Mouse (Mus musculus) layer of hippocampus, adult 8-10 months (tissue): Measurements from ENCODE around the gene Ass1. TPM values are rescaled to one million over a fixed set of nuclear protein-coding genes. Genes with fewer than 3 reads are reported as not detected.
A peak's percentile ranks its signal among the peaks of the same experiment; 100 is the strongest.

Source experiments
- DNase-seq, 2 experiments: peaks; one replicate each; pipeline ENCODE4 v3.0.0; 2022; ENCODE audit warnings: low spot score in 2 of 2
- total RNA-seq, 4 experiments: library from RNA; stranded (reverse); gene quantifications; 2 replicates each; pipeline ENCODE4 v1.2.4; 2022

Ass1 gene
- total RNA-seq, 4 experiments from 2014 or later: 35.1 to 46.8 (median 38.7) TPM

- DNase-seq: peak; percentile 77 to 91
Observed at GRCm38 (mm10) chr2:31482914-31483575, 13.0 kb downstream of the Ass1 start.

- peak; percentile 49 to 72 for DNase-seq
Observed at GRCm38 (mm10) chr2:31484187-31484586, 14.2 kb downstream of the Ass1 start.

GRCm38 (mm10) chr2:31489166-31489565 is 19.2 kb downstream of the Ass1 start:
- no peak for DNase-seq

DNA sequence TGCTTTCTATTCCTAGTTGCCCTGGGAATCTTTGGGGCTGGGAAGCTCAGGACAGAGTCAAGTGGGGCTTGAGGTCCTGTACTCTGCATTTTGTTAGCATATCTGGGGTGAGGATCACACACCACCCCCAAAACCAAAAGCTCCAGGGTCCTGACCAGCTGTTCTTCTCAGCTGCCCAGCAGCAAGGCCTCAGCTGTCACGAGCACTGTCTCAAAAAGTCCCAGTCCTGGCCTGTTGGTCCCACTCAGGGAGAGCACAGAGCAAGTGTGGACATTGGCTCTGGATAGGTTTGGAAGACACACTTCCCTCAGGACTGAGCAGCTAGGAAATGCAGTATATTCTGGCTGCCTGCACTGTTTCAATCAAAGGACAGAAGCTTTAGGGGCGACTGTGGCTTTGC is 20.5 kb downstream of the Ass1 start:
- no peak for DNase-seq

- no peak for DNase-seq
Observed at GRCm38 (mm10) chr2:31492308-31492707, 22.3 kb downstream of the Ass1 start.

GRCm38 (mm10) chr2:31493243-31493642 is 23.2 kb downstream of the Ass1 start:
- no peak for DNase-seq

- no peak for DNase-seq
Observed at GRCm38 (mm10) chr2:31494315-31494714, 24.3 kb downstream of the Ass1 start.

GRCm38 (mm10) chr2:31495046-31495476 is 25.1 kb downstream of the Ass1 start:
- DNase-seq: no peak

DNA sequence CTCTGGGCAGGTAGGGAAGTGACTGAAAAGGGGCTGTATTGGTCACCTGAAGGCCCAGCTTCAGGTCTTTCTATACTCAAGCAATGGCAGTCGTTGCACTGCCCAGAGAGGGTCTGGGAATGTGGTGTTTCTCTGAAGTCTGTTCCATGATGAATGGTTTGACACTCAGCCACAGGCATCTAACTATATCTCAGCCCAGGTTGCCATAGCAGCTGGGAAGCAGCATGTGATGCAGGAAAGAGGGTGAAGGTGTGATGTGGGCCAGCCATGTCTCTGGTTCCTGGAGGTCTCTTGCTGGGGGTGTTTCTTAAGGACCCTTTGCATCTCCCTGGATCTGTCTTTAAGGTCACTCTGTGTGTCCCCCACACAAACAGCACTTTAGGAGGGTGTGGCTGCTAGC is 26.1 kb downstream of the Ass1 start:
- DNase-seq: no peak

GRCm38 (mm10) chr2:31497113-31497512 is 27.1 kb downstream of the Ass1 start:
- DNase-seq: no peak

- DNase-seq: no peak
Observed at GRCm38 (mm10) chr2:31497635-31498034, 27.6 kb downstream of the Ass1 start.

DNA sequence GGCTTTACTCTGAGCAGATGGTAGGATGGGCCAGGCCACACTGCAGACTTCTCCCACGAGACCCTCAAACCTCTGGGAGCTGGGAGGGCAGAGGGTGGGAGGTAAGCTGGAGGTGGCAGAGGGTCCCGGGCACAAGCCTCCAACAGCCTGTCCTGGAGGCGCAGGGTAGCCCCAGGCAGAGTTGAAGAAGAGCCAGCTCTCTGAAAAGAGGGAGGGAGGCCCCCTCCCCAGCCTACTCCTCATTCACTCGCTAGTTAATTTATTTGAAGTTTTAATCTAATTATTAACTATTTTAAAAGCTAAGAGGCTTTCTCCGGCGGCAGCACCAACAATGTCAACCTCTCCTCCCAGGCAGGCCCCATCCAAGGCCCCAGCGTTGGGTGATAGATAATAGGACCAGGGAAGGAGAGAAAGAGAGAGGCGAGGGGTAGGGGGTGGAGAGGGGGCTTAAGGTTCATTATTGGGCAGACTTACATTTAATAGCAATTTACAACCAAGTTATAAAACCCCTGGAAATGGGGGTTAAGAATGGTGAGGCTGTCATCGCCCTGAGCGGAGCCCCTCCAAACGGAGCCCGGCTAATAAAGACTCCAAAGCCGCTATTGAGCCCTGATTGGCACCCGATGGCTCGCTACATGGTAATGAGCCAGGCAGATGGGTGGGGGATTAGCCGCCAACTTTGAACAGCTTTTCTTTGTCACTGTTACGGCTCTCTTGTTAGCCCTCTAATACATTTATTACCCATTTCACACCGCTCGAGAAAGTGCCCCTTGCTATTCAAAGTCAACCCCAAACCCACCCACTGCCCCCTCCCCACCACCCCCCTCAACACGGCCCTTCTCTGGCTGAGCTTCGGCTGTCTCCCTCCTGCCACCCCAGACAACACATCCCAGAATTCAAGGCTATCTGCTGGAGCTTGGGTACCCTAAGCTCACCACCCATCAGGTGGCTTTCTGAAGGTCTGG is 29.6 kb downstream of the Ass1 start:
- DNase-seq: no peak

DNA sequence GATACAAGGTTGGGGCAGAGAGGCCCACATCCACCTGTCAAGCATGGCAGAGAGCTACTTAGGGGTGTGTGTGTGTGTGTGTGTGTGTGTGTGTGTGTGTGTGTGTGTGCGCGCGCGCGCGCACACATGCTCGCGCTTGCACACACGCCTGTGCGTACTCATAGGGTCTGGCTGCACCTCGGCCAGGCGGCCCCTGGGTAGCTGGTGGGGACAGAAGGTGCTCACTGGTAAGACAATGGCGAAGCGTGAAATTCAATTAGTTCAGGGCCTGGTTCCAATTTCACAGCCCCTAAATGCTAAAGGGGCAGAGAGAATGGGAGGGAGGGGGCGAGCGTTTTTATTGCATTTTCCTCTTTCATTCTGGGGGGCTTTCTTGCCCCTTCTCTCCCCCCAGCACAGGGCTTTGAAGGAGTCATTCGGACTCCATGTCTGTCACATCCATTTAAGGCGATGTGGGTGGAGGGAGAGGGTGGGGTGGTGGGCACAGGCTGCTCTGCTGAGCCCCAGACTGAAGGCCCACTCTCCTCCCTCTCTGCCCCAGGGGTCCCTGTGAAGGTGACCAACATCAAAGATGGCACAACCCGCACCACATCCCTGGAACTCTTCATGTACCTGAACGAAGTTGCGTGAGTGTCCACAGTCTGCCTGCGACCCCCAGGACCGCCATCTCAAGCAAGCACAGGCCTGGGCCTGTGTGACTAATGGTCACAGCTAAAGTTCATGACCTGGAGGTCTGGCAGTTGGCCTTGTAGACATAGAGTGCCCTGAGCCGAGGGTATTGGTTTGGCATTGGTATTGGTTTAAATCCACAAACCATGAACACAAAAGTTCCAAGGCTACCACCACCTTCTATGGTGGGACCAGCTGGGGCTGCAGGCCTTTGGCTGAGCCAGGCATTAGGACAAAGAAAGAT is 30.5 kb downstream of the Ass1 start:
- DNase-seq: no peak

- DNase-seq: no peak
Observed at GRCm38 (mm10) chr2:31501448-31502130, 31.6 kb downstream of the Ass1 start.

GRCm38 (mm10) chr2:31502616-31503522 is 32.9 kb downstream of the Ass1 start:
- no peak for DNase-seq

- DNase-seq: no peak
Observed at GRCm38 (mm10) chr2:31505472-31505871, 35.5 kb downstream of the Ass1 start.

- DNase-seq: no peak
Observed at GRCm38 (mm10) chr2:31508851-31509250, 38.8 kb downstream of the Ass1 start.

DNA sequence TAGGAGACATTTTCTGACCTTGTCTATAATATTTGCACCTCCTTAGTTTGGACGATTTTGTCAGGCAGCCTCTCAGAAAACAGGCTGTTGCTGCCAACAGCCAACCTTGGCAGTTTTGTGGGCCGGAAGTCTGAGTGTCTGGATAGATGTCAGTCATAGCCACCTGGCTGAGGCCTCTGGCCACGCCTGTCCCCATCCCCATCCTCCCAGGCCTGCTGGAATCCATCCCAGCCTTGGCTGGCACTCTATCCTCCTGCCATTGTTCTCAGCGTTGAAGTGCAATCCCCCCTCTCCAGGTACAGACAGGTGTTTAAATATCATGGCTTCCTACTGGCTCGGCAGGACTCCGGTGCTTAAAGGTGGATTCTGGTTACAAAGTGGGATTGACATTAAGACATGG is 41.3 kb downstream of the Ass1 start:
- no peak for DNase-seq

- DNase-seq: no peak
Observed at GRCm38 (mm10) chr2:31516557-31516956, 46.5 kb downstream of the Ass1 start.
